Mouse (Mus musculus) embryonic facial prominence, embryonic 15.5 days (tissue): ENCODE measurements around the gene Rad51b. TPM values are rescaled to one million over a fixed set of nuclear protein-coding genes. Genes with fewer than 3 reads are reported as not detected.

ENCODE experiments used
- ATAC-seq: fragments of 200-750 bp; cut with Nextera tagmentation; 2 replicates; pipeline ENCODE4 v1.8.0; 2017; ENCODE audit warnings: low read depth, moderate TSS enrichment; ENCODE audit not compliant: insufficient number of reproducible peaks, low FRiP score, low TSS enrichment
- H3K27ac ChIP-seq: fragments of 300-500 bp; sonication (generic); replicated peaks from 2 replicates; pipeline ENCODE4 v1.5.1; 2015; ENCODE audit warnings: mild to moderate bottlenecking, inconsistent platforms
- H3K27me3 ChIP-seq: fragments of 300-500 bp; sonication (generic); 2 replicates; pipeline ENCODE4 v1.6.1; 2015; ENCODE audit warnings: inconsistent platforms
- H3K36me3 ChIP-seq: fragments of 300-500 bp; sonication (generic); 2 replicates; pipeline ENCODE4 v1.6.1; 2015; ENCODE audit warnings: mild to moderate bottlenecking, inconsistent platforms
- H3K4me1 ChIP-seq: fragments of 300-500 bp; sonication (generic); 2 replicates; pipeline ENCODE4 v1.6.1; 2015; ENCODE audit warnings: inconsistent platforms
- H3K4me2 ChIP-seq: fragments of 300-500 bp; sonication (generic); replicated peaks from 2 replicates; pipeline ENCODE4 v1.6.1; 2015; ENCODE audit warnings: mild to moderate bottlenecking, inconsistent platforms
- H3K4me3 ChIP-seq: fragments of 300-500 bp; sonication (generic); replicated peaks from 2 replicates; pipeline ENCODE4 v1.5.1; 2015; ENCODE audit warnings: mild to moderate bottlenecking, inconsistent platforms
- H3K9ac ChIP-seq: fragments of 300-500 bp; sonication (generic); 2 replicates; pipeline ENCODE4 v1.6.1; 2015; ENCODE audit warnings: inconsistent platforms
- H3K9me3 ChIP-seq: fragments of 300-500 bp; sonication (generic); replicated peaks from 2 replicates; pipeline ENCODE4 v1.6.1; 2016; ENCODE audit warnings: inconsistent platforms
- WGBS: fragments of 180-500 bp; shearing (Covaris S2); methylation state at CpG from one replicate; pipeline ENCODE4 v1.1.7; 2015; 5-methylcytosine and 5-hydroxymethylcytosine counted together
- polyA plus RNA-seq: library from polyadenylated mRNA; unstranded; fragments of >200 nt; fragmentation: Nextera tagmentation; extraction: Ambion mirVana; gene quantifications from 2 replicates; pipeline ENCODE4 v1.2.1, GENCODE M21; 2015

Rad51b gene
- polyA plus RNA-seq, result 6.3 and 7.3 TPM in 2 replicates

- Histone ChIP-seq H3K9me3 (no peaks in the 10 kb centered on the region), H3K27me3 (no peaks in the 10 kb centered on the region), H3K4me2 (peak within 1 kb of the TSS; percentile 69), H3K36me3 (no peaks in the 10 kb centered on the region), H3K9ac (peak within 1 kb of the TSS; percentile 51), H3K4me3 (peak within 1 kb of the TSS; percentile 58), H3K4me1 (peaks cover 19% of the 10 kb centered on the region), H3K27ac (peak within 1 kb of the TSS; percentile 82)
- under 1% methylated on average over 21 of the region's 21 CpGs for WGBS
- peak; percentile 80; the same call in 1 of the 2 replicates for ATAC-seq
Observed at GRCm38 (mm10) chr12:79297121-79297576, at the start of gene Rad51b. TSS of gene Rad51b (plus strand) at chr12:79297282.

- H3K4me3 ChIP-seq, result no peak overlapping the region
- no peak overlapping the region for H3K4me2 ChIP-seq
- H3K4me1 ChIP-seq, result no peaks in the 10 kb centered on the region
- no peak overlapping the region for H3K9ac ChIP-seq
- no peaks in the 10 kb centered on the region for H3K27me3 ChIP-seq
- H3K9me3 ChIP-seq, result no peaks in the 10 kb centered on the region
- 76% methylated on average over 3 of the region's 3 CpGs for WGBS
- H3K36me3 ChIP-seq, result peaks cover 93% of the 10 kb centered on the region
- no peak for ATAC-seq
- no peak overlapping the region for H3K27ac ChIP-seq
Observed at GRCm38 (mm10) chr12:79248110-79248509, 49.0 kb upstream of the Rad51b start.

- Histone ChIP-seq H3K4me1 (no peaks in the 10 kb centered on the region), H3K9me3 (no peaks in the 10 kb centered on the region), H3K4me2 (no peak overlapping the region), H3K27ac (no peak overlapping the region), H3K36me3 (peaks cover 89% of the 10 kb centered on the region), H3K9ac (no peak overlapping the region), H3K4me3 (no peak overlapping the region), H3K27me3 (no peaks in the 10 kb centered on the region)
- WGBS, result 86% methylated on average over 9 of the region's 9 CpGs
- no peak for ATAC-seq
Observed at GRCm38 (mm10) chr12:79253294-79254053, 43.6 kb upstream of the Rad51b start.

GRCm38 (mm10) chr12:79254975-79255374 is 42.1 kb upstream of the Rad51b start:
- Histone ChIP-seq H3K4me3 (no peak overlapping the region), H3K4me2 (no peak overlapping the region), H3K36me3 (peaks cover 83% of the 10 kb centered on the region), H3K9me3 (no peaks in the 10 kb centered on the region), H3K27me3 (no peaks in the 10 kb centered on the region), H3K9ac (no peak overlapping the region), H3K4me1 (no peaks in the 10 kb centered on the region), H3K27ac (no peak overlapping the region)
- 92% methylated on average over 10 of the region's 10 CpGs for WGBS
- ATAC-seq, result no peak; the same call in 1 of the 2 replicates

- no peaks in the 10 kb centered on the region for H3K4me1 ChIP-seq
- H3K27ac ChIP-seq, result no peak overlapping the region
- H3K27me3 ChIP-seq, result no peaks in the 10 kb centered on the region
- ATAC-seq, result no peak
- H3K36me3 ChIP-seq, result peaks cover 74% of the 10 kb centered on the region
- H3K9me3 ChIP-seq, result no peaks in the 10 kb centered on the region
- no peak overlapping the region for H3K4me2 ChIP-seq
- no peak overlapping the region for H3K9ac ChIP-seq
- 95% methylated on average over 2 of the region's 2 CpGs for WGBS
- H3K4me3 ChIP-seq, result no peak overlapping the region
Observed at GRCm38 (mm10) chr12:79260154-79260553, 36.9 kb upstream of the Rad51b start.

GRCm38 (mm10) chr12:79261035-79261434 is 36.0 kb upstream of the Rad51b start:
- Histone ChIP-seq H3K4me2 (no peak overlapping the region), H3K36me3 (peaks cover 77% of the 10 kb centered on the region), H3K27me3 (no peaks in the 10 kb centered on the region), H3K27ac (no peak overlapping the region), H3K4me3 (no peak overlapping the region), H3K9ac (no peak overlapping the region), H3K9me3 (no peaks in the 10 kb centered on the region), H3K4me1 (no peaks in the 10 kb centered on the region)
- no peak for ATAC-seq
- 52% methylated on average over 5 of the region's 5 CpGs for WGBS

GRCm38 (mm10) chr12:79272604-79273003 is 24.5 kb upstream of the Rad51b start:
- Histone ChIP-seq H3K4me2 (no peak overlapping the region), H3K27ac (no peak overlapping the region), H3K9ac (no peak overlapping the region), H3K9me3 (no peaks in the 10 kb centered on the region), H3K36me3 (peaks cover 88% of the 10 kb centered on the region), H3K27me3 (no peaks in the 10 kb centered on the region), H3K4me1 (no peaks in the 10 kb centered on the region), H3K4me3 (no peak overlapping the region)
- 84% methylated on average over 4 of the region's 4 CpGs for WGBS
- ATAC-seq, result no peak

- ATAC-seq, result no peak
- Histone ChIP-seq H3K4me3 (no peak overlapping the region), H3K9me3 (no peaks in the 10 kb centered on the region), H3K9ac (no peak overlapping the region), H3K27me3 (no peaks in the 10 kb centered on the region), H3K36me3 (peaks cover 82% of the 10 kb centered on the region), H3K4me1 (no peaks in the 10 kb centered on the region), H3K4me2 (no peak overlapping the region), H3K27ac (no peak overlapping the region)
- 75% methylated on average over 13 of the region's 13 CpGs for WGBS
Observed at GRCm38 (mm10) chr12:79279513-79280115, 17.5 kb upstream of the Rad51b start.

- Histone ChIP-seq H3K27ac (no peak overlapping the region), H3K4me1 (no peaks in the 10 kb centered on the region), H3K9me3 (no peaks in the 10 kb centered on the region), H3K9ac (no peak overlapping the region), H3K36me3 (peaks cover 84% of the 10 kb centered on the region), H3K27me3 (no peaks in the 10 kb centered on the region), H3K4me3 (no peak overlapping the region), H3K4me2 (no peak overlapping the region)
- no peak; the same call in 1 of the 2 replicates for ATAC-seq
- WGBS, result 87% methylated on average over 8 of the region's 8 CpGs
Observed at GRCm38 (mm10) chr12:79282595-79282994, 14.5 kb upstream of the Rad51b start.

GRCm38 (mm10) chr12:79292874-79293273 is 4.2 kb upstream of the Rad51b start:
- Histone ChIP-seq H3K4me3 (no peak overlapping the region), H3K27ac (no peak overlapping the region), H3K9me3 (no peaks in the 10 kb centered on the region), H3K36me3 (peaks cover 23% of the 10 kb centered on the region), H3K4me2 (no peak overlapping the region), H3K9ac (no peak overlapping the region), H3K27me3 (no peaks in the 10 kb centered on the region), H3K4me1 (peaks cover 15% of the 10 kb centered on the region)
- no peak for ATAC-seq
- 75% methylated on average over 6 of the region's 6 CpGs for WGBS

- Histone ChIP-seq H3K4me3 (peak within 1 kb of the TSS; percentile 58), H3K36me3 (0 out of 2 replicates have a peak, but pooled peaks cover 5% of the 10 kb centered on the region)
Observed at GRCm38 (mm10) chr12:79296126-79296816, 811 bp upstream of the Rad51b start, which contains the start of gene Zfyve26. TSS of gene Zfyve26 (minus strand) at chr12:79296304.

More at GRCm38 (mm10) chr12:79296126-79296816, 811 bp upstream of the Rad51b start, which contains the start of gene Zfyve26:
- Histone ChIP-seq H3K9ac (peak within 1 kb of the TSS; percentile 51), H3K9me3 (no peaks in the 10 kb centered on the region), H3K27ac (peak within 1 kb of the TSS; percentile 82), H3K4me1 (peaks cover 19% of the 10 kb centered on the region), H3K27me3 (no peaks in the 10 kb centered on the region), H3K4me2 (peak within 1 kb of the TSS; percentile 69)
- WGBS, result under 1% methylated on average over 29 of the region's 29 CpGs
- ATAC-seq, result peak; percentile 97
